Mouse (Mus musculus) granulocyte monocyte progenitor cell, adult 5-6 weeks (primary cell): Measurements from ENCODE around the gene Klhl20. TPM values are rescaled to one million over a fixed set of nuclear protein-coding genes. Genes with fewer than 3 reads are reported as not detected.
"Not testable (repeated sequence)": the region's sequence is repeated elsewhere in the genome, so short reads cannot be mapped to it uniquely, and the experiment has no call there.

Experiments
- ATAC-seq: replicated peaks from 2 replicates; pipeline ENCODE4 v1.8.0; 2016; ENCODE audit warnings: mild to moderate bottlenecking, moderate TSS enrichment, inconsistent platforms; ENCODE audit not compliant: poor library complexity, severe bottlenecking
- total RNA-seq, 2 experiments: library from RNA; stranded (forward) in 1 of 2; stranded (reverse) in 1 of 2; fragments of 200-712, 200-1000 nt in 1 of 2; fragments of >200 nt in 1 of 2; fragmentation: Nextera tagmentation in 1 of 2; gene quantifications; 2 replicates each; pipeline ENCODE4 v1.2.3; 2014 to 2017

Gene Klhl20
- total RNA-seq (2014; fragmentation: Nextera tagmentation) = 26.1 and 27.8 TPM in 2 replicates
- total RNA-seq (2017) = 12.7 and 14.5 TPM in 2 replicates

DNA sequence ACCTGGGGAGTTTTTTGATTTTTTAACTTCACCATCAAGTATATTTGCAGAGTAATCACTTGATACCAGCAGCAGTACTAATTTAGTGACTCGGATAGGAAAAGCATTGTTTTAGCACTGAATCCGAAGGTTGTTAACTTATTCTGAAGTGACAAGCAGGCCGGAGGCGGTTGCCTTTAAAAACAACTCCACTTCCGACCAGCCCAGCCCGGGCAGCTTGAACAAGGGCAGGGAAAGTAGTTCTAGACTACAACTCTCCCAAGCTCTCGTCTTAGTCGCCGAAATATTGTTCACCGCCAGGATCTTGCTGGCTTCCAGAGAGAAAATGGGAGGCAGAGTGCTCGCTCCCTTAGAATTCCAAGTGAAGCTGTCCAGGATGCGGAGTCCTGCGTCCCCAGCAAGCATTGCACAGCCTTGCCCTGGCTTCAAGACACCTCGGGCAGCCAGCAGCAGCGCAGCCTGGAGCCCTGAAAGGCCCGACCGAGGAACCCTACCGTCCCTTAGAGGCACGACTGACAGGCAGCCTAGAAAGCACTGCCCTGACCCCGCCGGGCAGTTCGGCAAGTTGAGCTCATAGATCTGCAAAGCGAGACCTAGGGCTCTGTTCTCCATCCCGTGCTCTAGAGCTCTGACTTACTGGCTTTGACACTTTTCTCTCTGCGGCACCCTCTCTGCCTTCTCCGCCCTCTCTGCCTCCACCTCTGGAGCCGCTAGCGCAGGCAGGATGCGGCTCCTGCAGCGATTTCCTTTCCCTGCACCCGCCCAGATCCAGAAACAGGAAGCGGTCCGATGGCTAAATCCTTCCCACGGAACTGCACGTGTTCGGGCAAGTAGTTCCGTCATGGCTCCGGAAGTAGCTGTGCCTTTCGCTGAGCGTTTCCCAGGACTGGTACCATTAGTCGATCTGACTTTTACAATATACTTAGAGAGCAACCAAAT is at the start of gene Klhl20:
Gene Klhl20 (minus strand): TSS at position 786 of the 939 bp plus-strand sequence.
- ATAC-seq = peak; percentile 99

DNA sequence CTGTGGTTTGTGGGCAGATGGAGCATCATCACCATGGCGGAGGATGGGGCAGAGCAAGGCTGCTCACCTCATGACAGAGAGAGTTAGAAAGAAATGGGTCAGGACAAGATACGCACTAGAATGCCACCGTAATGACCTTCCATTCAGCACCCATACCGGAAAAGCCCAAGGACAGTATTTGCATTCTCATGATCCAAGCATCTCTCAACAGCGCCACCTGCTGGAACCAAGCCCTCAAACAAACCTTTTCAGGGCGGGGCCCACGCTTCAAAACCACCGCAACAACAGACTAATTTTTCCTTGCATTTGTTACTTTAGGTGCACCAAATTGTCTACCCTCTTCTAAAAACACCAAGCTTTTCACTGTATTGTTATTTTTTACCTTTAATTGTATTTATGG is 49.4 kb upstream of the Klhl20 start:
- peak; percentile 88 for ATAC-seq

DNA sequence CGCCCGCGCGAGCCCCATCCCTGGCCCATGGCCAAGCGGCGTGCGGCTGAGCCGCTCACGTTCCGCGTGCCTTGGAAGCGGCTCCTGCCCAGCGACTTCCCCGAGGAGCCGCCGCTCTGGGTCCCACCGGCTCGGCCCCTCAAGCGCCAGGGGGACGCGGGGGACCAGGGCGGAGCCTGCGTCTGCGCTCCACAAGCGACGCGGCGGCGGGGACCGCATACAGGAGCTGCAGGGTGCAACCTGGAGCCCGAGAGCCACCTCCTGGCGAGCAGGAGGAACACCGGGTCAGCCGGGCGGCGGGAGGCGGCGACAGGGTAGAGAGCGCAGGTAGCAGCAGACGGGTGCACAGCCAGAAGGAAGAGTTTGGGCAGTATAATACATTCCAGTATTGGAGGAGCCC is 39.3 kb upstream of the Klhl20 start:
- ATAC-seq = peak; percentile 98

DNA sequence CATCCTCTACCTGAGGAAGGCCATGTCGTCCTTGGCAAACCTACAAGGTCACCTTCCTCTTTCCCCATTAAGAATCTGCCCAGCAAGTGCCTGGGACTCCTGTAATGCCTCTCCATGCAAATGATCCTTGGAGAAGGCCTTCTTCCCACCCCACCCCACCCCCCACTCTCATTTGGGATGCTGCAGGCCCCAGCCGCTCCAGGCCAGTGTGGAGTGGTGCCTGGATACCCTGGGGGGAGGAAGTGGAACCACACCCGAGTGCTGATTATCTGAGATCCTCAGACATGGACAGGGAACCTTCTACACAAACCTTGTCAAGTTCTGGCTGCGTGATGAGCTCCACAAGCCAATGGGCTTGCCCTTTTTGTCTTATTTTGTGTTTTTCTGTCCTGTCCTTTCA is 29.0 kb upstream of the Klhl20 start:
- ATAC-seq = no peak

DNA sequence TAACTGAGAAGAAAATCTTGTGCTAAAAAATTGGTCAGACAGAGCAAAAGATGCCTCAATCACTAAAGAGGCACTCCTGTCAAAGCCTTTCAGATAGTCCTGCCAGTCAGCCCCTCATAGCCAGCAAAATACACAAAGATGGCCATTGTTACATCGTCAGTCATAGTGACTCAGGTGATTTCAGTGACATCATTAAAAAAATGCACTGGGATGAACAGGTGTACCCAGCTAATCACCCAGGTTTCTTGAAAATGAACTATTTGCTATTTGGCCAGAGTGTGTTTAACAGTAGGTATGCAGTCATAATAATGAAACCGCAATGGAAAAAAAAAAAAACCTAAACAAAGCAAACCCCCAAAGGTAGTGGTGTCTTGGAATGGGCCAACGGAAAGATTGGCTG is 27.9 kb upstream of the Klhl20 start, which contains the start of gene Tex50:
Gene Tex50 (minus strand): TSS at position 101 of the 400 bp plus-strand sequence.
- ATAC-seq = no peak

DNA sequence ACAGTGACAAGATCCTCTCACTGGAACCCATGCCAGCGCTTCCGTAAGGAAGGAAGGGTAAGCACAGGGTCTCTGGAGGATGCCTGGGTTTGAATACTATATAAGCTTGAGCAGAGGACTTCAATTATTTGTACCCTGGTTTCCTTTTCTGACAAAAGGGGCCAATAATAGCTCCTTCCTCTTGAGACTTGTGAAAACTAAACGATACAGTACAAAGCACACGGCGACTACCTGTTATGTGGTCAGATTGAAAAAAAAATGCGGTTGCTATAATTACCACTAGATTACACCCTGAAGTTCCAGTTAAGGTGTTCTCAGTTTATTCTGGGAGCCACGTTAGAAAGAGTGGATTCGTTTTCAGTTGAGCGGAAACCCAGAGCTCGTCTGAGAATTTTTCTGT is 25.2 kb upstream of the Klhl20 start:
- ATAC-seq = no peak

DNA sequence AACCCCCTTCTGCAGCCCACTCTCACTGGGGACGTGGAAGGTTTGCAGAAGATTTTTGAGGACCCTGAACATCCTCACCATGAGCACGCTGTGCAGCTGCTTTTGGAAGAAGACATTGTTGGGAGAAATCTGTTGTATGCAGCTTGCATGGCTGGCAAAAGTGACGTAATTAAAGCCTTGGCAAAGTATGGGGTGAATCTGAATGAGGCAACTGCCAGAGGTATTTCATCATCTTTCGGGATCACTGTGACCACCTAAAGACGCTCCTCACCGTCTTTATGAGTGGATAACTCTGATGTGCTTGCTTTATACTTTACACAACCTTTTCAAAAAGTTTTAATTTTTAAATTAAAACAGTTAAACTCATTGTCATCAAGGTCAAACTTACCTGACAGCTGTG is 19.8 kb upstream of the Klhl20 start:
- ATAC-seq = peak; percentile 61

DNA sequence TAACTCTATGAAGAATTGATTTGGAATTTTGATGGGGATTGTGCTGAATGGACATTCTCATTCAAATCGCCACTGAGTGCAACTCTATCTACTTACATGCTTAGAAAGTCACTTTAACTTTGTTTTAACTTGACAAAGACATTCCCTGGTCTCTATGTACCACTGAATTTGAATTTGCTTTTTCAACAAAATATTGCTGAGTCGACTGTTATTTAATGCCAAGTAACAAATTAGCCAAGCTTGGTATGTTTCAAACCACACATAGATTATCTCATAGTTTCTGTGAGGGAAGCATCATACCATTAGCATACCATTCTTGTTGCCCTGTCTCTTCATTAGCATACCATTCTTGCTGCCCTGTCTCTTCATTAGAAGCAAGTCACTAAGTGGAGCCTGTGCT is 16.6 kb upstream of the Klhl20 start:
- no peak for ATAC-seq

DNA sequence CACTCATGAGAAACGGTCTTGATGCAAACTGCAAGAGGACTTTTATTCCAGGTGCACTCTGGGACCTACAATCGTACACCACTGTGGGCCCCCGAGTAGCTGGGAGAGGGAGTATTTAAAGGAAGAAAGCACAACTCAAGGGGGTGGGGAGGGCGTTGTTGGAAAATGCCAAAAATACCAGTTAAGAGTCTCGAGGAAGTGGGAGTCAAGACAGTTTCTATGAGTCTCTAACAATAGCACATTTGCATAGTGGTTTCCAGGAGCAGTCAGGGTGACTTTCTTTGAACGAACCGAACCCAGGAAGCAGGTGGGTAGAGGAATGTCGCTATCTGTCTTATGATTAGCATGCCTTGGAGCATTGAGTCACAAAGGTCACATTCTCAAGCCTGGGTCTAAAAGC is 14.3 kb upstream of the Klhl20 start:
- not testable (repeated sequence) for ATAC-seq

DNA sequence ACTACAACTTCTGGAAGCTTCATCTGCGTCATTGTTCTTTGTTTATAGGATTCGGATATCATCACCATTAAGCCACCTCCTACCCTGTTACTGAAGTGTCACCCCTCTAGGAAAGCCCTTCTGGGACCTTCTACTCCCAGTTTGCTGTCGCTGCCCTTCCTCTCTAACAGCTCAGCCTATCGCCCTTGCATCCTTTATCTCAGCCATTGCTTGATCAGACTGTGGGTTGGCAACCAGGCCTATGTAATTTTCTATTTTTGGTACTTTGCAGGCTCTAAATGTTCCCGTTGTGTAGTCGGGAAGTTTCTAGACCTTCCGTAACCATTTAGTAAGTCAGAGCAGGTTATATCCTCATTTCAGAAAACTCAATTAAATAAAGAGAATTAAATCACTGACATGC is 11.9 kb upstream of the Klhl20 start:
- no peak for ATAC-seq

DNA sequence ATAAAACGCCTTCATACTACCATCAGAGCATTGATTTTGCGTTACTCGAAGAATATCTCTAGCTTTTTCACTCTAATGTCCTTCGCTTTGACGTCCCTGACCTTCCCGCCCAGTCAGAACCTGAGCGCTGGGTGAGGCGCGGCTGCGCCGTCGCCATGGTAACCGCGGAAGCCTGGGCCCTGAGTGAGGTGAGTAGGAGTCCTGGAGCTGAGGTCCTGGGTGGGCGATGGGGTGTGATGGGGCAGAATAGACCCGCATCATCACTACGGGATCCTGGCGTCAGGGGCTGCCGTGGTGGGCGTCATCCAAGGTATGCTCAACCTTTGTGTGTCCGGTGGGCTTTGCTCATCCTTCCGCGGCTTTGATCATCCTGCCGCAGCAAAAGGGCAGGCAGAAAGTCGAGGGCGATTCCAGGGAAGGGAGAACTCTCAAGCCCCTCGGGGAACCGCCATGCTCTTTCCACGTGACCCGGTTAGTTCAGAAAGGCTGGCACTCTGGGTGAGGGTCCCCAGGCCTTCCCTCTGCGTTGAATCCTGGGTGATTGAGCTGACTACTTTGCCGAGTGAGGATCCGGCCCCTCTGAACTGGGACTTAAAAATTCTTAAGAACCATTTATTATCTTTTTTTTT is 11.3 kb upstream of the Klhl20 start, which contains the start of gene Ankrd45:
Gene Ankrd45 (plus strand): TSS at position 161 of the 629 bp plus-strand sequence.
- 0 out of 2 replicates have a peak, but pooled peaks have one; percentile 36 for ATAC-seq

DNA sequence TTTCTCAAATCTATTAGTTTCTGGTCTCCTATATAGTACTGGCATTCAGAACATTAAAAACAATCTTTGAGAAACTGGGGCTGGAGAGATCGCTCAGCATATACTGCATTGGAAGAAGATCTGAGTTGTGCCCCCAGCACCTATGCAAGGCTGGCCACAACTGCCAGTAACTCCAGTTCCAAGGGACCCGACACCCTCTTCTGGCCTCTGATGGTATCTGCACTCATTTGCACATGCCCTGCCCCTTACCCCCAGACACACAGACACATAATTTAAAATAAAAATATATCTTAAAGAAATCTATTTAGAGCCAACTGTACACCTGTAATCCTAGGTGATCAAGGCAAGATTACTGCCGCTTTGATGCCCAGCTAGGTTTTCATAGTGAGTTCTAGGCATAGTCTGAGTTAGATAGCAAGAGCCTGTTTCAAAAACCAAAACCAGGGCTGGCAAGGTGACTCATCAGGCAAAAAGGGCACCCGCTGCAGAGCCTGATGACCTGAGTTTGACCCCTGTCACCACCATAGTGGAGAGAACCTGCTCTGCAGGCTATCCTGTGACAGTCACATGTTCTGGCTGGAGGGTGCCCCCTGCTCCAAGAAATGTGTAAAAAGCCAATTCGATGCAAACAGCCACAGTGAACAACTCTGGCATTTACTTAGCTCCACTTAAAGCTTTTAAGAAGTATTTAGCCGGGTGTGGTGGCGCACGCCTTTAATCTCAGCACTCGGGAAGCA is 8.9 kb upstream of the Klhl20 start:
- ATAC-seq = peak; percentile 21; the same call in 1 of the 2 replicates

DNA sequence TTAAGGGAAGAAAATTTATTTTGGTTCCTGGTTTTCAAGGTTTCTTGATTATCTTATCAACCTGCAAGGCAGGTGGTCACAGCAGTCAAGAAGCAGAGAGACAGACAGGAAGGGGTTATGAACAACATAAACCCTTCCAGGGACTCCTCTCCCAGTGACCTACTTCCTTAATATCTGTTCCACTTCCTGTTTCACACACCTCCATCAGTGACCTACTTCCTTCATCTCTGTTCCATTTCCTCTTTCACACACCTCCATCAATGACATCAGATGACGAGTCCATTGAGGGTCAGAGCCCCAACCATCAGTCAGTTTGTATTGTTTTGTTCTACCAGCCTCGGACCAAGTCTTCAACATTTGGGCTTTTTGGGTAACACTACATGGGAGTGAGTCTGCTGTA is 8.2 kb upstream of the Klhl20 start:
- peak; percentile 98 for ATAC-seq

DNA sequence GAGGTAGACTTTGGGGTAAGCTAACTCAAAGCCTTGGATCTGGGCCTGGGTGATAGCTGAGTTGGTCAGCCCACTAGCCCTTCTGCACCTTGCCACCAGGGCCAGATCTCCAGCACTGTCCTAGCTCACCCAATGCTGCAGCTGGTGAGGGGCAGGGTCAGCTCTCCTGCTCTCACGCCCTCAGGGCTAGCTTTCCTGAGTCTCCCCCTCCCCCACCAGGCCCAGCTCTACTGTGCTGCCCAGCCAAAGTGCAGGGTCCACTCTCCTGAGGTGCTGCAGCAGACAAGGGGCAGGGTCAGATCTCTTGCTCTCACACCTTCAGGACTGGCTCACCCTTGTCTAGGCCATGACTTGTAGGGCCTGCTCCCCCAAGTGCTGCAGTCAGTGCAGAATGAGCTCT is 4.8 kb downstream of the Klhl20 start:
- no peak for ATAC-seq

DNA sequence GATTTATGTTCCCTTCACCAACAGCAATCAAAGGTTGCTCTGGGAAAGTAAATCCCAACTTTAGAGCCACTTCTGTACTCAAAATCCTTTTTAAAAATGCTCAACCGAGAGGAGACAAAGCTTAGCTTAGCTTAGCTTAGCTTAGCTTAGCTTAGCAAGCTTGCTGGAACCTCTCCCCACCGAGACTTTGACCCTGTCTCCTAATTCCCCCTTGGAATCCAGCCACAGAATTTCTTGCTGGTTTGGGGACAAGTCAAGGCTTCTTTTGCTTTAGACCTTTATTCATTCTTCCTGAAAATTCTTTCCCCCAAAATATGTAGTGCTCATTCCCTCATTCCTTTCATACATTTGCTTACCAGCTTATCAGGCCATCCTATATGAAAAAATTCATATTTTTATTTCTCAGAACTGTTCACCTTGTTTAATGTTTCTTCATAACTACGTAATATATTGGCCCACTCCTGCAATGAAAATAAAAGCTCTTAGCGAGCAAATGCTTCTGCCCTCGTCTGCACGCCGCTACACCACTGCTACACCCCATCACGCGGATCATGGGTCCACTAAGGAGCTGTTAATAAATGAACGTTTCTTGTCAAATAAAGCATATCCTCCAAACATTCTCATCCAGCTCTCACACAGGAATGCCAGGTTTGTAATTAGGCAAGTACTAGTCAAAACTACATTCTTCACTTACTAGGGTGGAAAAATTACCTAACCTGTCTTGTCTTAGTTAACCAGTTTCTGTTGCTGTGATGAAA is 8.5 kb downstream of the Klhl20 start:
- no peak for ATAC-seq

DNA sequence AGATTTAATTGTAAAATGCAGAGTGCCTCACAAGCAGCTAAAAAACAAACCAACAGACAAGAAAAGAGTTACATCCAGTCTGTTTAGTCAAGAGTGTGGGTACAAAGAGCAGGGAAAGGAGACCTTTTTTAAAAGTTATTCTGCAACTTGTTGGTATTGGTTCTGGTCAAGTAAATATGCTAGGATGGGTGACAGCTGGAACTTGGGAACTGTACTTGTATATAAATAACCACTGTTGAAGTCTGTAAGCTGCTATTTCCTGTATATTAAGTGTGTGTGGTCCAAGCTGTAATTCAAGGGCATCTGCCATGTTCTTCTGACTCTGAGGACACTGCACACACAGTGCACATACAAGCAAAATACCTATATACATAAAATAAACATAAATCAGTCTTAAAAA is 16.7 kb downstream of the Klhl20 start:
- ATAC-seq = no peak

DNA sequence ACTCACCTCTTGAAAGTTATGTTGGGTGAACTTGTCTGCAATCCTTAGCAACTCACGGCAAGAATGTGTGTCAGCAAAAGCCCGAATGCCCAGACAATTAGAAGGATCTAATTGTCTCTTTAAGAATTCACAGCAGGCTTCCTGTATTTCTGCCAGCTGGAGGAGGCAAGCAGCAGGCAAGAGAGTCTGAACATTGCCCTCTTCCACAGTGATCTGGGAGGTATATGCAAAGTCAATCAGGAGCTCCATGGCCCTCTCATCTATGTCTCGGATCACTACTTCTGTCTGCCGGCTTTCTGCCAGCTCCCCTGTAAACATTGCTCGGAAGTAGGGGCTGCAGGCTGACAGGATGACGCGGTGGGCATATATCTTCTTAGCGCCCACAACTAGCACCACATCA is 22.1 kb downstream of the Klhl20 start:
- ATAC-seq = no peak

DNA sequence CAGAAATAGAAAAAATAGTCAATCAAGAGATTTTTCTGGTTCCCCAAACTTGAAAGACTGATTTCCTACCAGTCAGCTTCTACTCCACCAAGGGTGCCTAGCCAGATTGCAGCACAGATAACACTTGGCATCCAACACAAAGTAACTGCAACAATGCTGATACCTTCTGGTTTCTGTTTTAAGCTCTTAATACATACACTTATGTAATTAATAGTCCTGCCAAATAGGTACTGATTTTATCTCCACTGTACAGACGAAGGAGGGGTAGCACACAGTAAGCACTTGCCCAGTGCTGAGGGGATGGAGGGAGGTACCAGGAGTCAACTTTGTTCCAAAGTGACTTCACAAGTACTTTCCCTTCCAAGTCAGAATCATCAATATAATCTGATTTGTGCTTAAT is 27.5 kb downstream of the Klhl20 start:
- ATAC-seq = no peak

DNA sequence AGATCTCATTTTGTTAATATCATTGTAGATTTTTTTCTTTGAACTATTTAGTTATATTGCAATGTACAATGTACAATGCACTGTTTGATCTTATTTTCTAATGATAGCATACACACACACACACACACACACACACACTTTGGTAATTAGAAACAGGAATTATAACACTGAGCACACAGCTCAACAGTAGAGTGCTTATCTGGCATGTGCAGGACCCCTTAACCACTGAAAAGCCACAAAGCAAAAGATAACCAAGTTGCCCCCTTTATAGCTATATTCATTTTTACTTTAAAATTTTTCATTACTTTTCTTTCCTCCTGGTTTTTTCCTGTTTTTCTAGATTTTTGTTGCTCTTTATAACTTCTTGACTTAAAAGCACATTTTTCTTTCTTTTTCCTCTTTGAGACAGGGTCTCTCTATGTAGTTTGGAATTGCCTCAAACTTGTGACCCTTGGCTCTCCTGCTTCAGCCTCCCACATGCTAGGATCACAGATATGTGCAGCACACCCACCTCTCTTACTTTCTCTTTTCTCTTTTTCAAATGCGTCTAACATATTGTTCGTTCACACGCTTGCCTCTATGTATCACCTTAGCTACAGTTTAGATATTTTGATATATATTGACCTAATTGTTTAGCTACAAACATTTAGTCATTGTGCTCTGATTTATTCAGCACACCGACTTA is 31.4 kb downstream of the Klhl20 start:
- ATAC-seq = no peak
